Mouse (Mus musculus) liver, embryonic 14.5 days (tissue): ENCODE data around the gene Ppp2r5e. TPM values are rescaled to one million over a fixed set of nuclear protein-coding genes. Genes with fewer than 3 reads are reported as not detected.
A peak's percentile ranks its signal among the peaks of the same experiment; 100 is the strongest.

Experiments
- ATAC-seq: fragments of 200-750 bp; cut with Nextera tagmentation; 2 replicates; pipeline ENCODE4 v1.8.0; 2017; ENCODE audit warnings: moderate number of reproducible peaks, mild to moderate bottlenecking, moderate library complexity; ENCODE audit not compliant: insufficient read depth
- DNase-seq, 3 experiments: peaks; one replicate each; pipeline ENCODE4 v3.0.0-alpha.2; 2012 to 2013; ENCODE audit warnings: low read depth in 3 of 3, low spot score in 3 of 3
- H3K27ac ChIP-seq: fragments of 300-500 bp; sonication (generic); 2 replicates; pipeline ENCODE4 v1.5.1; 2014; ENCODE audit warnings: moderate library complexity, mild to moderate bottlenecking, control low read depth, inconsistent platforms
- H3K27me3 ChIP-seq: fragments of 300-500 bp; sonication (generic); 2 replicates; pipeline ENCODE4 v1.6.1; 2014; ENCODE audit warnings: mild to moderate bottlenecking, low read length, moderate library complexity; ENCODE audit not compliant: control insufficient read depth, insufficient read depth
- H3K36me3 ChIP-seq: fragments of 300-500 bp; sonication (generic); replicated peaks from 2 replicates; pipeline ENCODE4 v1.6.1; 2014; ENCODE audit warnings: low read depth; ENCODE audit not compliant: control insufficient read depth, insufficient read depth
- H3K4me1 ChIP-seq, 2 experiments: fragments of 200-500 bp in 1 of 2; fragments of 300-500 bp in 1 of 2; sonication (generic) in 1 of 2; replicated peaks; 2 replicates each; pipeline ENCODE4 v1.6.1; 2012 to 2014; ENCODE audit warnings: antibody characterized with exemption in 1 of 2, inconsistent platforms in 1 of 2, low read length in 1 of 2; ENCODE audit not compliant: control insufficient read depth in 2 of 2, insufficient read depth in 2 of 2
- H3K4me2 ChIP-seq: fragments of 300-500 bp; sonication (generic); 2 replicates; pipeline ENCODE4 v1.6.1; 2014; ENCODE audit warnings: low read depth, mild to moderate bottlenecking, control low read depth, moderate library complexity
- H3K4me3 ChIP-seq, 2 experiments: fragments of 200-500 bp in 1 of 2; fragments of 300-500 bp in 1 of 2; sonication (generic) in 1 of 2; 2 replicates each; pipeline ENCODE4 v1.5.1; 2012 to 2014; ENCODE audit warnings: low read depth in 2 of 2, low read length in 2 of 2, mild to moderate bottlenecking in 2 of 2, control low read depth in 1 of 2, inconsistent platforms in 1 of 2, moderate library complexity in 1 of 2; ENCODE audit not compliant: insufficient read depth in 1 of 2
- H3K9ac ChIP-seq: fragments of 300-500 bp; sonication (generic); replicated peaks from 2 replicates; pipeline ENCODE4 v1.6.1; 2014; ENCODE audit warnings: mild to moderate bottlenecking, control low read depth, moderate library complexity
- H3K9me3 ChIP-seq: fragments of 300-500 bp; sonication (generic); 2 replicates; pipeline ENCODE4 v1.6.1; 2016; ENCODE audit warnings: low read length, mixed read lengths; ENCODE audit not compliant: control insufficient read depth
- CTCF ChIP-seq: IDR thresholded peaks from 2 replicates; pipeline ENCODE4 v1.5.1; 2016; ENCODE audit warnings: antibody characterized with exemption, low read depth, control low read depth
- EP300 ChIP-seq: IDR thresholded peaks from 2 replicates; pipeline ENCODE4 v1.6.1; 2016; ENCODE audit warnings: antibody characterized with exemption, low read depth
- WGBS: fragments of 180-500 bp; shearing (Covaris S2); extraction: QIAGEN DNeasy Blood & Tissue Kit; methylation state at CpG from one replicate; pipeline ENCODE4 v1.1.7; 2014; ENCODE audit not compliant: insufficient replicate concordance; 5-methylcytosine and 5-hydroxymethylcytosine counted together
- polyA plus RNA-seq, 2 experiments: library from polyadenylated mRNA; depleted of rRNA in 1 of 2; stranded (reverse) in 1 of 2; unstranded in 1 of 2; fragments of >200 nt; fragmentation: Nextera tagmentation in 1 of 2; extraction: Ambion mirVana in 1 of 2; gene quantifications; 2 replicates each; pipeline versions ENCODE4 v1.2.1 to v1.2.3; 2012 to 2014

Ppp2r5e gene
- polyA plus RNA-seq, 2 experiments = 5.0 to 6.8 TPM

GRCm38 (mm10) chr12:75597707-75598106 lies 1.7 kb upstream of the Ppp2r5e start:
- Histone ChIP-seq H3K9me3 (no peaks in the 10 kb centered on the region), H3K27me3 (no peaks in the 10 kb centered on the region), H3K4me3 (no peak overlapping the region), H3K36me3 (peaks cover 5% of the 10 kb centered on the region; the same call in 1 of the 2 replicates), H3K4me2 (no peak overlapping the region), H3K27ac (no peak overlapping the region), H3K4me1 (peaks cover 5 to 22% of the 10 kb centered on the region in 2 experiments), H3K9ac (no peak overlapping the region)
- 83% methylated on average over 4 of the region's 4 CpGs for WGBS
- no peak for DNase-seq
- TF ChIP-seq EP300 = no peak
- TF ChIP-seq CTCF = no peak
- no peak for ATAC-seq

GRCm38 (mm10) chr12:75595291-75596153 lies 523 bp downstream of the Ppp2r5e start:
- DNase-seq = peak in 1 of 3 experiments; percentile 31
- under 1% methylated on average over 84 of the region's 97 CpGs for WGBS
- H3K4me2 ChIP-seq = peak overlapping the region; percentile 91

DNA sequence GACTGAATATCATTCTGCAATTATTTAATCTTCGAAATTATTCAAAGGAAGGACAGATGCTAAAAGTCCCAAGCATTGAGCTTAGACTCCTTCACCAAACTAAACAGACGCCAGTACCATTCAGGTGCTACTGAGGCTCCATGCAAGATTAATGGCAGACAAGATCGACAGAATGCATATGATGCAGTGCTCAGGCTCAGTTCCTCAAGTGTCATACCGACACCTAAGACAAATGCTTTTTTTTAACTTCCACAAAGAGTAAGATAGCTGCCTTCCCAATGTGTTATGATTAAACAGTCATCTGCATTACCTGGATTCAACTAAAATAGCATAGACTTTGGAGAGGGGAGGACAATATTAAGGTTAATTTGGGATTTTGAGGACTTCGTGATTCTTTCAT lies 1.6 kb downstream of the Ppp2r5e start:
- peaks cover 19% of the 10 kb centered on the region for H3K36me3 ChIP-seq
- peaks cover 3 to 15% of the 10 kb centered on the region in 2 experiments; a peak in 3 of 4 replicates for H3K4me1 ChIP-seq
- no peak overlapping the region for H3K9ac ChIP-seq
- no peak overlapping the region for H3K27ac ChIP-seq
- ATAC-seq = no peak
- TF ChIP-seq EP300 (no peak), CTCF (no peak)
- H3K4me3 ChIP-seq = peak overlapping the region; percentile 11 to 97
- H3K9me3 ChIP-seq = no peaks in the 10 kb centered on the region
- no peak for DNase-seq
- H3K27me3 ChIP-seq = no peaks in the 10 kb centered on the region
- 37% methylated on average over 5 of the region's 5 CpGs for WGBS
- peak overlapping the region; percentile 91 for H3K4me2 ChIP-seq

More at GRCm38 (mm10) chr12:75595291-75596153, 523 bp downstream of the Ppp2r5e start:
- ATAC-seq = peak; percentile 44
- peak overlapping the region; percentile 69 for H3K27ac ChIP-seq
- H3K36me3 ChIP-seq = peaks cover 9% of the 10 kb centered on the region
- H3K9me3 ChIP-seq = no peaks in the 10 kb centered on the region
- H3K4me1 ChIP-seq = peaks cover 5 to 19% of the 10 kb centered on the region in 2 experiments
- H3K4me3 ChIP-seq = peak overlapping the region; percentile 88 to 97
- H3K9ac ChIP-seq = peak overlapping the region; percentile 95
- TF ChIP-seq CTCF (no peak), EP300 (no peak)
- H3K27me3 ChIP-seq = no peaks in the 10 kb centered on the region

GRCm38 (mm10) chr12:75593817-75594216 lies 2.2 kb downstream of the Ppp2r5e start:
- no peak for ATAC-seq
- no peaks in the 10 kb centered on the region for H3K27me3 ChIP-seq
- 86% methylated on average over 4 of the region's 4 CpGs for WGBS
- H3K9me3 ChIP-seq = no peaks in the 10 kb centered on the region
- peaks cover 23% of the 10 kb centered on the region for H3K36me3 ChIP-seq
- TF ChIP-seq EP300 (no peak), CTCF (no peak)
- peaks cover 3 to 10% of the 10 kb centered on the region in 2 experiments; a peak in 3 of 4 replicates for H3K4me1 ChIP-seq
- H3K9ac ChIP-seq = no peak overlapping the region
- no peak for DNase-seq
- H3K4me2 ChIP-seq = peak overlapping the region; percentile 91
- no peak overlapping the region for H3K27ac ChIP-seq
- peak overlapping the region in 1 of 2 experiments; percentile 97; a peak in 1 of 4 replicates for H3K4me3 ChIP-seq

GRCm38 (mm10) chr12:75587501-75587900 lies 8.5 kb downstream of the Ppp2r5e start:
- Histone ChIP-seq H3K9ac (no peak overlapping the region), H3K4me1 (no peaks in the 10 kb centered on the region), H3K36me3 (peaks cover 31% of the 10 kb centered on the region), H3K27ac (no peak overlapping the region), H3K4me3 (no peak overlapping the region), H3K4me2 (no peak overlapping the region), H3K9me3 (no peaks in the 10 kb centered on the region), H3K27me3 (no peaks in the 10 kb centered on the region)
- no peak for TF ChIP-seq EP300
- TF ChIP-seq CTCF = 0 out of 2 replicates have a peak, but pooled peaks have one; percentile 6
- ATAC-seq (no peak), DNase-seq (no peak)
